Mouse (Mus musculus): Measurements from ENCODE around the gene Vmp1. TPM values are rescaled to one million over a fixed set of nuclear protein-coding genes. Genes with fewer than 3 reads are reported as not detected.
A peak's percentile ranks its signal among the peaks of the same experiment; 100 is the strongest.

Gene Vmp1
- polyA plus RNA-seq, 1 experiment from 2014 or later: 87.3 TPM

GRCm38 (mm10) chr11:86590066-86590465, 93.6 kb downstream of the Vmp1 start:
- 76% methylated on average over 4 of the region's 4 CpGs for WGBS (ENCODE audit: insufficient replicate concordance)
- Histone ChIP-seq H3K4me2 (ENCODE audit: low read depth, low read length) (no peak overlapping the region), H3K9me3 (replicated peaks; ENCODE audit: control insufficient read depth, low read length) (no peaks in the 10 kb centered on the region), H3K27me3 (ENCODE audit: control insufficient read depth, insufficient read depth, low read depth, low read length) (no peaks in the 10 kb centered on the region), H3K9ac (ENCODE audit: low read depth, low read length) (no peak overlapping the region), H3K4me3 (ENCODE audit: low read depth, low read length) (no peak overlapping the region), H3K4me1 (ENCODE audit: control insufficient read depth, low read depth, low read length) (peaks cover 34% of the 10 kb centered on the region), H3K27ac (ENCODE audit: low read length) (no peak overlapping the region), H3K36me3 (ENCODE audit: control insufficient read depth, insufficient read depth) (no peaks in the 10 kb centered on the region)
- ATAC-seq (ENCODE audit: low read depth): no peak

GRCm38 (mm10) chr11:86588583-86589298, 94.9 kb downstream of the Vmp1 start:
- Histone ChIP-seq H3K4me1 (ENCODE audit: control insufficient read depth, low read depth, low read length) (peaks cover 40% of the 10 kb centered on the region), H3K27ac (ENCODE audit: low read length) (no peak overlapping the region), H3K9ac (ENCODE audit: low read depth, low read length) (no peak overlapping the region), H3K4me3 (ENCODE audit: low read depth, low read length) (no peak overlapping the region), H3K27me3 (ENCODE audit: control insufficient read depth, insufficient read depth, low read depth, low read length) (no peaks in the 10 kb centered on the region), H3K36me3 (ENCODE audit: control insufficient read depth, insufficient read depth) (no peaks in the 10 kb centered on the region; the same call in 1 of the 2 replicates), H3K9me3 (replicated peaks; ENCODE audit: control insufficient read depth, low read length) (no peaks in the 10 kb centered on the region), H3K4me2 (ENCODE audit: low read depth, low read length) (no peak overlapping the region)
- WGBS (ENCODE audit: insufficient replicate concordance): 74% methylated on average over 4 of the region's 4 CpGs
- no peak for ATAC-seq (ENCODE audit: low read depth)

GRCm38 (mm10) chr11:86587830-86588229, 95.8 kb downstream of the Vmp1 start:
- Histone ChIP-seq H3K4me3 (ENCODE audit: low read depth, low read length) (no peak overlapping the region), H3K4me1 (ENCODE audit: control insufficient read depth, low read depth, low read length) (peaks cover 36% of the 10 kb centered on the region), H3K9ac (ENCODE audit: low read depth, low read length) (no peak overlapping the region; the same call in 1 of the 2 replicates), H3K4me2 (ENCODE audit: low read depth, low read length) (peak overlapping the region; percentile 55), H3K36me3 (ENCODE audit: control insufficient read depth, insufficient read depth) (no peaks in the 10 kb centered on the region; the same call in 1 of the 2 replicates), H3K9me3 (replicated peaks; ENCODE audit: control insufficient read depth, low read length) (no peaks in the 10 kb centered on the region), H3K27me3 (ENCODE audit: control insufficient read depth, insufficient read depth, low read depth, low read length) (no peaks in the 10 kb centered on the region), H3K27ac (ENCODE audit: low read length) (peak overlapping the region; percentile 67)
- 12% methylated on average over 7 of the region's 7 CpGs for WGBS (ENCODE audit: insufficient replicate concordance)
- ATAC-seq (ENCODE audit: low read depth): no peak

- Histone ChIP-seq H3K27ac (ENCODE audit: low read length) (peak overlapping the region; percentile 67), H3K36me3 (ENCODE audit: control insufficient read depth, insufficient read depth) (no peaks in the 10 kb centered on the region; the same call in 1 of the 2 replicates), H3K9me3 (replicated peaks; ENCODE audit: control insufficient read depth, low read length) (no peaks in the 10 kb centered on the region), H3K4me2 (ENCODE audit: low read depth, low read length) (peak overlapping the region; percentile 55), H3K4me1 (ENCODE audit: control insufficient read depth, low read depth, low read length) (peaks cover 35% of the 10 kb centered on the region), H3K27me3 (ENCODE audit: control insufficient read depth, insufficient read depth, low read depth, low read length) (no peaks in the 10 kb centered on the region), H3K4me3 (ENCODE audit: low read depth, low read length) (peak overlapping the region; percentile 59), H3K9ac (ENCODE audit: low read depth, low read length) (peak overlapping the region; percentile 64)
- peak; percentile 84 for ATAC-seq (ENCODE audit: low read depth)
- WGBS (ENCODE audit: insufficient replicate concordance): 2% methylated on average over 15 of the region's 15 CpGs
These were observed 96.5 kb downstream of the Vmp1 start for GRCm38 (mm10) chr11:86586868-86587792.

GRCm38 (mm10) chr11:86586177-86586867, 97.3 kb downstream of the Vmp1 start:
- peak overlapping the region; percentile 55 for H3K4me2 ChIP-seq (ENCODE audit: low read depth, low read length)
- ATAC-seq (ENCODE audit: low read depth): no peak
- peak overlapping the region; percentile 67 for H3K27ac ChIP-seq (ENCODE audit: low read length)
- H3K9ac ChIP-seq (ENCODE audit: low read depth, low read length): peak overlapping the region; percentile 64
- peaks cover 43% of the 10 kb centered on the region for H3K4me1 ChIP-seq (ENCODE audit: control insufficient read depth, low read depth, low read length)
- WGBS (ENCODE audit: insufficient replicate concordance): 3% methylated on average over 12 of the region's 12 CpGs
- no peaks in the 10 kb centered on the region for H3K27me3 ChIP-seq (ENCODE audit: control insufficient read depth, insufficient read depth, low read depth, low read length)
- no peaks in the 10 kb centered on the region for H3K9me3 ChIP-seq (replicated peaks; ENCODE audit: control insufficient read depth, low read length)
- H3K4me3 ChIP-seq (ENCODE audit: low read depth, low read length): peak overlapping the region; percentile 59
- H3K36me3 ChIP-seq (ENCODE audit: control insufficient read depth, insufficient read depth): no peaks in the 10 kb centered on the region; the same call in 1 of the 2 replicates

- ATAC-seq (ENCODE audit: low read depth): no peak
- Histone ChIP-seq H3K4me2 (ENCODE audit: low read depth, low read length) (peak overlapping the region; percentile 44), H3K9ac (ENCODE audit: low read depth, low read length) (peak overlapping the region; percentile 9; the same call in 1 of the 2 replicates), H3K27me3 (ENCODE audit: control insufficient read depth, insufficient read depth, low read depth, low read length) (no peaks in the 10 kb centered on the region), H3K4me1 (ENCODE audit: control insufficient read depth, low read depth, low read length) (peaks cover 46% of the 10 kb centered on the region), H3K27ac (ENCODE audit: low read length) (no peak overlapping the region), H3K9me3 (replicated peaks; ENCODE audit: control insufficient read depth, low read length) (no peaks in the 10 kb centered on the region), H3K36me3 (ENCODE audit: control insufficient read depth, insufficient read depth) (no peaks in the 10 kb centered on the region; the same call in 1 of the 2 replicates), H3K4me3 (ENCODE audit: low read depth, low read length) (peak overlapping the region; percentile 29)
- 7% methylated on average over 3 of the region's 3 CpGs for WGBS (ENCODE audit: insufficient replicate concordance)
These were observed 98.0 kb downstream of the Vmp1 start for GRCm38 (mm10) chr11:86585598-86585984.

- 24% methylated on average over 7 of the region's 7 CpGs for WGBS (ENCODE audit: insufficient replicate concordance)
- H3K4me1 ChIP-seq (ENCODE audit: control insufficient read depth, low read depth, low read length): peaks cover 51% of the 10 kb centered on the region
- H3K4me3 ChIP-seq (ENCODE audit: low read depth, low read length): peak overlapping the region; percentile 29
- no peak for ATAC-seq (ENCODE audit: low read depth)
- no peaks in the 10 kb centered on the region for H3K27me3 ChIP-seq (ENCODE audit: control insufficient read depth, insufficient read depth, low read depth, low read length)
- H3K36me3 ChIP-seq (ENCODE audit: control insufficient read depth, insufficient read depth): no peaks in the 10 kb centered on the region; the same call in 1 of the 2 replicates
- H3K27ac ChIP-seq (ENCODE audit: low read length): peak overlapping the region; percentile 43; the same call in 1 of the 2 replicates
- peak overlapping the region; percentile 33; the same call in 1 of the 2 replicates for H3K9ac ChIP-seq (ENCODE audit: low read depth, low read length)
- no peaks in the 10 kb centered on the region for H3K9me3 ChIP-seq (replicated peaks; ENCODE audit: control insufficient read depth, low read length)
- peak overlapping the region; percentile 44 for H3K4me2 ChIP-seq (ENCODE audit: low read depth, low read length)
These were observed 98.6 kb downstream of the Vmp1 start for GRCm38 (mm10) chr11:86584898-86585597.
